Mouse (Mus musculus) testis, adult 2 months (tissue): ENCODE results near the gene Ccl2.

Source experiments
- CTCF ChIP-seq: fragments of 200-500 bp; IDR thresholded peaks from 2 replicates; pipeline ENCODE4 v1.5.1; 2012; ENCODE audit warnings: low read depth, mild to moderate bottlenecking, inconsistent platforms, low read length, moderate library complexity; ENCODE audit not compliant: control insufficient read depth, insufficient read depth, insufficient replicate concordance
- POLR2A ChIP-seq: fragments of 200-500 bp; IDR thresholded peaks from 2 replicates; pipeline ENCODE4 v1.6.1; 2012; ENCODE audit warnings: low read depth, mild to moderate bottlenecking, inconsistent platforms, low read length, moderate library complexity; ENCODE audit not compliant: control insufficient read depth

DNA sequence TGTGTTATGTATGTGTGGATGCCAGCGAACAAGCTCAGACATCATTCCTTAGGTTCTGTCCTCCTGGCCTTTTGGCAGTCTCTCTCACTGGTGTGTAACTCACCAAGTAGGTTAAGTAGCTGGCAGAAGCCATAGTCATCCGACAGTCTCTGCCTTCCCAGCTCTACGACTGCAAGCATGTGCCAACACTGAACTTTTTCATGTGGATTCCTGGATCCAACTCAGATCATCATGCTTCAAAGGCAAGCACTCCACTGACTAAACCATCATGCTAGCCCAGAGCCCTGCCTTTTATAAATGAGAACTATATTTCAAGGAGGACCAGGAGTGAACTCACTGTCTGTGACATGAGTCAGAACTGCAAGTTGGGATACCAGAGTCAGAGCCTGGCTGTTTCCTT is 38.3 kb downstream of the Ccl2 start:
- no peak for TF ChIP-seq CTCF
- no peak for TF ChIP-seq POLR2A
